Mouse (Mus musculus) v-Abl transformed pro-B cells (cell line): Measurements from ENCODE around the gene Mc1r.

Experiments used
- in situ Hi-C, 2 experiments: fragments of 400-800 bp; cut with MboI; formaldehyde crosslinking; loops; one replicate each; pipeline ENCODE4 v1.15.1; 2025; ENCODE audit not compliant: unreplicated experiment in 2 of 2

Mc1r gene

GRCm38 (mm10) chr8:123406786-123407185, at the start of gene Mc1r:
TSS of gene Mc1r (plus strand) at chr8:123407107.
- in situ Hi-C loops: no loop called here

DNA sequence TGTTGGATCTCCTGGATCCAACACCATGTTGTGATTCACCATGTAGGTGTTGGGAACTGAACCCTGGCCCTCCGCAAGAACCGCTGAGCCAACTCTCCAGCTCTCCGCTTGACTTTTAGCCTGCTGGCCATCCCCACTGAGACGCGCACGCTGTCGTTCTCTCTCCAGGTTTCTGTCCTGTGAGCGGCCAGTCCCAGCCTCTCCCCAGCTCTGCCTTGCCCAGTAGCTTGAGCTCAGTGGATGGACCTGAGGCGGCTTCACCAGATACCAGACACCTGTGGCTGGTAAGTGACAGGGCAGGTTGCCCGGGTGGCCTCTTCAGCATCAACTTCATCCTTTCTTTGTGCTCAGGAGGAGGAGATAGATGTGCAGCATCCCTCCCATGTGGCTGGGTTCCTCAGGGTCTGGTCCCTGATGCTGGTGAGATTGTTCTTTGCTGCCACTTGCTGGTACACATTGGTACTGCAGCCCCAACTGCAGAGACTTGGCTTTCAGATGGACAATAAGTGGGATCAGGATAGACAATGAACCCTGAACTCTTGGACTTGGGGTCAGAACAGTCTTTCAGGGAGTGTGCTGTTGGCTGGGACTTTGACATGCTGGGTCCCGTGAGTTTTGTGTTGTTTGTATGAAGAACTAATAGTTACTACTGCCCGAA, 45.7 kb upstream of the Mc1r start:
- in situ Hi-C loops: loop anchor here (5.0 to 10.0 kb wide), 2 partner anchors 39 to 64 kb away; partner anchors contain the start of gene Def8 (in 1 of the 2)

- in situ Hi-C loops: no loop called here
Observed at GRCm38 (mm10) chr8:123373403-123374238, 33.3 kb upstream of the Mc1r start, which contains the start of gene Tcf25. TSS of gene Tcf25 (plus strand) at chr8:123373753.

DNA sequence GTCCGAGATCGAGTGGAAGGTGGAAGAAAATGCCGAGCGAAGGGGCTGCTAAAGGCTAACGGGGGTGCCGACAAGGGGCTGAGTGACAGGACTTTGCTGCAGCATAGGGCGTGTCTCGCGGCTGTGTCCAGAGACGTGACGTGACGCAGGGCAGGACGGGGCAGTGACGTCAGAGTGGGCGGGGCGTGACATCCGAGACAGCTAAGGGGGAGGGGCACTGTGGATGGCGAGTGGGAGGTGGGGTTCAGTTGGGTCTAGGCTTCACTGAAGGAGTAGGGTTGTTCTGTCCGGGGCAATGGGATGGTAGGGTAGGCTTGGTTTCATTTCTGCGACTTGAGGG, 32.7 kb upstream of the Mc1r start:
- in situ Hi-C loops: no loop called here

- in situ Hi-C loops: no loop called here
Observed at GRCm38 (mm10) chr8:123375701-123376100, 31.2 kb upstream of the Mc1r start.

GRCm38 (mm10) chr8:123376106-123376505, 30.8 kb upstream of the Mc1r start:
- in situ Hi-C loops: no loop called here

- in situ Hi-C loops: loop anchor here (5.0 kb wide), 1 partner anchor 36 kb away; no protein-coding TSS in a partner anchor
Observed at GRCm38 (mm10) chr8:123381711-123382110, 25.2 kb upstream of the Mc1r start.

GRCm38 (mm10) chr8:123382516-123382915, 24.4 kb upstream of the Mc1r start:
- in situ Hi-C loops: loop anchor here (5.0 kb wide), 1 partner anchor 35 kb away; no protein-coding TSS in a partner anchor

DNA sequence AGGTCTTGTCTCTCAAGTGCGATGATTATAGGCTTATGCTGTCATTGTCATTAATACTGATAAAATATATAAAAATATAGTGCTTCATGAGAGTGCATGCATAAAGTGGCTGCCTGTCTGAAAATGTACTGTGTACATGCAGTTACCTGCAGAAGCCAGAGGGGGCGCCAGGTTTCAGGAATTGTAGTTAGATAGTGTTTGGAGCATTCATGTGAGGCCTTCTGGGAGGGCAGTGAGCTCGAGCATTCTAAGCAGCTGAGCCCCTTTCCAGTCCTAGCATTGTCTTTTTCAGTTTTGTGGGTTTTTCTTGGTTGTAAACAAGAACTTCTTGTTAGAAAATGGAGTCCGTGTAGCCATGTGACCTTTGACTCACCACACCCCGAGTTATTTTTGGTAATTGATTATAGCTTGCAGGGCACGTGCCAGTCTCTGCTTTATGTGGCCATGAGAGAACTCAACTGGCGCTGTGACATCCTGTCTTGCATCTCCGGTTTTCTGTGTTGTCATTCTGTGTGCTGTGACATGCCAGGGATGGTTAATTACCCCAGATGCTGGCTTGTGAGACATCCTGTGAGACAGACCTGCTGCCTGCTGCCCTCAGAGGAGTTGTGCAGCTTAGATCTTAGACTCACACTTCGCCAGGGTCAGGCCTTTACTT, 21.9 kb upstream of the Mc1r start:
- in situ Hi-C loops: loop anchor here (5.0 kb wide), 1 partner anchor 32 kb away; no protein-coding TSS in a partner anchor

DNA sequence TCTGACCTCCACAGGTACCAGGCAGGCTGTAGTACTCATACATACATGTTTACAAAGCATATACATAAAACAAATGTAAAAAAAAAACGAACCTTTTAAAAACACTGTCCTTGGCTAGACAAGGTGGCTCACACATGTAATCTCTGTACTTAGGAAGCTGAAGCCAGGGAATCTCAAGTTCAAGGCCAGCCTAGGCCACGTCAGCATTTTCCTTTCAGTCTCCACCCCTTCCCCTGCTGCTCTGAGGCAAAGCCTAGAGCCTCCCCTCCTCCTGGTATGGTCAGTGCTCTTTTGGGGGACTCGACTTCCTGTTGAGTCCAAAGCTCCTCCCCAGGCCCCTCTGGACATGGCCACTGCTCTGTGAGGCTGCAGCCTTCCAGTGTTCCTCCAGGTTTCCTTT, 19.9 kb upstream of the Mc1r start:
- in situ Hi-C loops: no loop called here

DNA sequence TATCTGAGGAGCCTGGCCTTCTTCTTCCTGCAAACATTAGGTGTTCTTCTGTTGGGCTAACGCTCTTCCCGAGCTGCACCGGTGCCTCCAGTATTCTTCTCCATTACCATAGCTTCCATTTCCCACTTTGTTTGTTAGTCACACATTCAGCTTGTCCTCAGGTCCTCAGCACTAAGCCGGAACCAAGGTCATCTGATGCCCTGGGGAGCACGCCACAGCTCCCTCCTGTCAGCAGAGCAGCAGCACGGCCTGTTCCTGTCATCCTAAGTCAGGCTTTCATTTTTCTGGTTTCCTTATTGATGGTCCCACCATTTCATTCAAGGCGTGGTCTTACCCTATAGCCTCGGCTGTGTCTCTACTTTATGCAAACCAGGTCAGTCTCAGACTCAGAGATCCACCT, 19.1 kb upstream of the Mc1r start:
- in situ Hi-C loops: no loop called here

DNA sequence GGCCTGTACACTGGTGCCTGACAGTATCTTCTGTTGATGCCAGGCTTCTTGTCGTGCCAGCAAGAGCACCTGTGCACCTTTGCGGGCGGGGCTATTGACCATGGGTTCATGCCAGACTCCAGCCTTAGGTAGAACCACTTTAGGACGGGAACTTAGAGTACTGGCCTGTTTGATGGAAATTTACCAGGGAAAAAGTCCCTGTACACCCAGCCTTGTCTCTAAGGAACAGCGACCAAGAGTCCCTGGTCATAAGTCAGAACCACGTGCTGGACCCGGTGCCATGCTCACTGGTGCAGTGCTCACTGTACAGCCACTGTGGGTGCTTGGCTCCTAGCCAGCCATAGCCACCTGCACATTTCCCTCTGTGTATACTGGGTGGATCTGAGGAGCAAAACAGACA, 17.9 kb upstream of the Mc1r start:
- in situ Hi-C loops: no loop called here

DNA sequence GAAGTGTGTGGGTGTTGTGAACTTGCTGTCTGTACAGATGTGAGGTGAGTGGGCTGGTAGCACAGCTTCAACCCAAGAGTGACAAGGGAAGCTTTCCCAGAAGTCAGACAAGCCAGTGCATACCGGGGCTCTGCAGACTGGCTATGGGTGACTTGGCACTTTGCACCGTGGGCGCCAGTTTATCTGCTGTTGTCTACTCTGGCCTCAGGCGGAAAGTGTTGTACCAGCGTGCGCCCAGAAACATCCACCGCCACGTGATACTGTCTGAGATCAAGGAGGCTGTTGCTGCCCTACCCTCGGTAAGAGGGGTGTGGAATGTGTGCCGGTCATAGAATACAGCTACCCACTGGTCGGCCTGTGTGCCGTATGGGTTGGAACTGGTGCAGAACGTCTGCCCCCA, 8.6 kb upstream of the Mc1r start:
- in situ Hi-C loops: loop anchor here in 1 of 2 experiments (10.0 kb wide), 1 partner anchor 876 kb away; no protein-coding TSS in a partner anchor

DNA sequence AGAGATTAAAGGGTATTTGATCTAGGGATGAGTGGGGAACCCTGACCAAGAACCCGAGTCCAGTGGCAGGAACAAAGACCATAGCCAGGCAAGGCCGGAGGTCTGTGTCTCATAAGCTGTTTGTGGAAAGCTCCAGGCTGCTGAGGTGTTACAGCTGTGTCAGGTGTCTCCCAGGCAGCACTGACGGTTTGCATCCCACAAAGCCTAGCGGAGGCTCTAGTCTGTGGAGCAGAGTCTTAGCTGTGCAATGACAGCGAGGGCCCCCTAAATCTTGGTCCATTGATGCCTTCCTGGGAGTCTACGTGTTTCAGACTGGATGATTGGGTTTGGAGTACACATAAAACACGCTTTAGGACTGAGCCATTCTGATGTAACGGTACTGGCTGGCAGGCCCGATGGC, 5.0 kb upstream of the Mc1r start:
- in situ Hi-C loops: no loop called here

GRCm38 (mm10) chr8:123402730-123403326, 4.1 kb upstream of the Mc1r start:
- in situ Hi-C loops: no loop called here

DNA sequence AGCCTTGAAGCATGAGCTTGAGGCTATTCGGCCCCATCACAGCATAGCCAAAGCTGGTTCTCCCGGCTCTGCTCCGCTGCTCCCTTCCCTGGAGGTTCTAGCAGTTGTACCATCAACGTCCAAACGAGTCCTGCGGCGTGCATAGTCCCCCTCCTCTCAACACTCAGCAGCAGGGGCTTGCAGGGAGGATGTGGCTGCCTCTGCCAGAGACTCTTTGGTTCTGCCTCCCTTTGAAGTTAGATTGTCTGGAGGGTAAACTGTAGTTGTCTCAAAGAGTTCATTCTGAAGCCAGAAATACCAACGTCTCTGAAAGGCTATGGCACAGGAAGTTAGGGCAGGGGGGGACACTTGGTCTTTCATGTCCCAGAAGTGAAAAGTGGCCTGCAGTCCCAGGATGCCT, 2.4 kb upstream of the Mc1r start:
- in situ Hi-C loops: no loop called here

DNA sequence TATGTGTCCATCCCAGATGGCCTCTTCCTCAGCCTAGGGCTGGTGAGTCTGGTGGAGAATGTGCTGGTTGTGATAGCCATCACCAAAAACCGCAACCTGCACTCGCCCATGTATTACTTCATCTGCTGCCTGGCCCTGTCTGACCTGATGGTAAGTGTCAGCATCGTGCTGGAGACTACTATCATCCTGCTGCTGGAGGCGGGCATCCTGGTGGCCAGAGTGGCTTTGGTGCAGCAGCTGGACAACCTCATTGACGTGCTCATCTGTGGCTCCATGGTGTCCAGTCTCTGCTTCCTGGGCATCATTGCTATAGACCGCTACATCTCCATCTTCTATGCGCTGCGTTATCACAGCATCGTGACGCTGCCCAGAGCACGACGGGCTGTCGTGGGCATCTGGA, 705 bp downstream of the Mc1r start:
- in situ Hi-C loops: no loop called here

GRCm38 (mm10) chr8:123408586-123409544, 2.0 kb downstream of the Mc1r start:
- in situ Hi-C loops: no loop called here

GRCm38 (mm10) chr8:123410049-123410587, 3.2 kb downstream of the Mc1r start:
- in situ Hi-C loops: no loop called here
